In genomic region chr1:171329433-171330215, GRCm38 (mm10) we compare ENCODE assay signal across 8 mouse cellular contexts. TPM values are rescaled to one million over a fixed set of nuclear protein-coding genes. Genes with fewer than 3 reads are reported as not detected.
DNase-seq lines count a peak whose midpoint lies in the region; ATAC-seq lines count a peak whose summit lies in the region.

No protein-coding gene starts in this region.

- peak overlapping the region; percentile 99 for H3K27ac ChIP-seq in embryonic facial prominence, embryonic 13.5 days
- H3K27ac ChIP-seq in hindbrain, embryonic 11.5 days (ENCODE audit: low read depth, low read length): peak overlapping the region; percentile 94
- peak overlapping the region; percentile 98 for H3K27ac ChIP-seq in liver, embryonic 11.5 days (ENCODE audit: low read depth, low read length)
- H3K27ac ChIP-seq in neural tube, embryonic 11.5 days (ENCODE audit: low read depth, low read length): peak overlapping the region; percentile 96

- no peaks in the 10 kb centered on the region for H3K27me3 ChIP-seq in embryonic facial prominence, embryonic 13.5 days
- H3K27me3 ChIP-seq in hindbrain, embryonic 11.5 days (ENCODE audit: control insufficient read depth, insufficient read depth, low read length): no peaks in the 10 kb centered on the region
- no peaks in the 10 kb centered on the region for H3K27me3 ChIP-seq in liver, embryonic 11.5 days (replicated peaks; ENCODE audit: control insufficient read depth, insufficient read depth, low read length)
- no peaks in the 10 kb centered on the region for H3K27me3 ChIP-seq in neural tube, embryonic 11.5 days (ENCODE audit: control insufficient read depth, insufficient read depth, low read length)

- peak overlapping the region; percentile 88 for H3K4me2 ChIP-seq in embryonic facial prominence, embryonic 13.5 days
- peak overlapping the region; percentile 54 for H3K4me2 ChIP-seq in hindbrain, embryonic 11.5 days (replicated peaks; ENCODE audit: low read depth, low read length)
- peak overlapping the region; percentile 74 for H3K4me2 ChIP-seq in liver, embryonic 11.5 days
- H3K4me2 ChIP-seq in neural tube, embryonic 11.5 days (ENCODE audit: low read depth): peak overlapping the region; percentile 83

- H3K9me3 ChIP-seq in embryonic facial prominence, embryonic 13.5 days: no peaks in the 10 kb centered on the region
- no peaks in the 10 kb centered on the region for H3K9me3 ChIP-seq in hindbrain, embryonic 11.5 days (ENCODE audit: control insufficient read depth, low read length)
- no peaks in the 10 kb centered on the region for H3K9me3 ChIP-seq in liver, embryonic 11.5 days (ENCODE audit: control insufficient read depth, low read length)
- H3K9me3 ChIP-seq in neural tube, embryonic 11.5 days (ENCODE audit: control insufficient read depth, low read length): no peaks in the 10 kb centered on the region

- peak overlapping the region; percentile 82 for H3K4me3 ChIP-seq in embryonic facial prominence, embryonic 13.5 days
- peak overlapping the region; percentile 76 for H3K4me3 ChIP-seq in hindbrain, embryonic 11.5 days (ENCODE audit: low read depth, low read length)
- H3K4me3 ChIP-seq in liver, embryonic 11.5 days (ENCODE audit: low read depth, low read length): peak overlapping the region; percentile 94
- peak overlapping the region; percentile 75 for H3K4me3 ChIP-seq in neural tube, embryonic 11.5 days (ENCODE audit: low read depth, low read length)

- H3K4me1 ChIP-seq in embryonic facial prominence, embryonic 13.5 days: peaks cover 27% of the 10 kb centered on the region
- no peaks in the 10 kb centered on the region for H3K4me1 ChIP-seq in hindbrain, embryonic 11.5 days (replicated peaks; ENCODE audit: control insufficient read depth, insufficient read depth, low read length)
- H3K4me1 ChIP-seq in liver, embryonic 11.5 days (replicated peaks; ENCODE audit: control insufficient read depth, insufficient read depth, low read length): peaks cover 13% of the 10 kb centered on the region
- peaks cover 10% of the 10 kb centered on the region for H3K4me1 ChIP-seq in neural tube, embryonic 11.5 days (ENCODE audit: control insufficient read depth, insufficient read depth, low read length)

- DNase-seq in ovary, postnatal 14 days (ENCODE audit: low spot score): peak; percentile 29
- no peak for DNase-seq in ovary, postnatal 10 days (ENCODE audit: low spot score)
- DNase-seq in adrenal gland, adult 8-10 months: peak; percentile 69
- peak; percentile 91 for DNase-seq in hindbrain, embryonic 11.5 days (ENCODE audit: low spot score)
- DNase-seq in liver, embryonic 11.5 days (ENCODE audit: low spot score): peak; percentile 93
- peak; percentile 91 for DNase-seq in neural tube, embryonic 11.5 days (ENCODE audit: low spot score)
- no peak for DNase-seq in frontal cortex, postnatal 14 days (ENCODE audit: low spot score in 2 of 2)

- WGBS in embryonic facial prominence, embryonic 13.5 days: under 1% methylated on average over 58 of the region's 61 CpGs
- under 1% methylated on average over 40 of the region's 61 CpGs for WGBS in hindbrain, embryonic 11.5 days
- 2% methylated on average over 57 of the region's 61 CpGs for WGBS in liver, embryonic 11.5 days
- 0% methylated on average over 29 of the region's 61 CpGs for WGBS in neural tube, embryonic 11.5 days

- H3K36me3 ChIP-seq in embryonic facial prominence, embryonic 13.5 days: 0 out of 2 replicates have a peak, but pooled peaks cover 2% of the 10 kb centered on the region
- H3K36me3 ChIP-seq in hindbrain, embryonic 11.5 days (ENCODE audit: control insufficient read depth, insufficient read depth, low read length): no peaks in the 10 kb centered on the region
- peaks cover 4% of the 10 kb centered on the region; the same call in 1 of the 2 replicates for H3K36me3 ChIP-seq in liver, embryonic 11.5 days (ENCODE audit: control insufficient read depth, insufficient read depth, low read length)
- H3K36me3 ChIP-seq in neural tube, embryonic 11.5 days (ENCODE audit: control insufficient read depth, insufficient read depth, low read length): no peaks in the 10 kb centered on the region

- ATAC-seq in embryonic facial prominence, embryonic 13.5 days (ENCODE audit: insufficient number of reproducible peaks, insufficient read depth, low FRiP score, low TSS enrichment, low read depth): peak; percentile 89
- peak; percentile 92 for ATAC-seq in hindbrain, embryonic 11.5 days (ENCODE audit: low FRiP score)
- ATAC-seq in liver, embryonic 11.5 days (replicated peaks; ENCODE audit: low FRiP score): peak; percentile 77
- ATAC-seq in neural tube, embryonic 11.5 days (ENCODE audit: insufficient read depth, low FRiP score, low TSS enrichment): peak; percentile 89

- H3K9ac ChIP-seq in embryonic facial prominence, embryonic 13.5 days: peak overlapping the region; percentile 96
- H3K9ac ChIP-seq in hindbrain, embryonic 11.5 days (ENCODE audit: low read depth, low read length): peak overlapping the region; percentile 82
- H3K9ac ChIP-seq in liver, embryonic 11.5 days (ENCODE audit: low read depth, low read length): peak overlapping the region; percentile 97
- H3K9ac ChIP-seq in neural tube, embryonic 11.5 days (ENCODE audit: low read length): peak overlapping the region; percentile 92

RNA-seq across cellular contexts. Expression of gene Dedd, which starts 0.7 kb away (rescaled TPM):
- 10 to 100 TPM; 31.0 to 45.9 (median 36.7) TPM for total RNA-seq in adrenal gland, adult 8-10 months (2022)
- polyA plus RNA-seq in embryonic facial prominence, embryonic 13.5 days (2015; fragmentation: Nextera tagmentation; extraction: Ambion mirVana): 58.4 and 59.6 TPM in 2 replicates
- 46.6 and 49.5 TPM in 2 replicates for polyA plus RNA-seq in hindbrain, embryonic 11.5 days (2014; fragmentation: Nextera tagmentation; extraction: Ambion mirVana)
- polyA plus RNA-seq in liver, embryonic 11.5 days (2014; fragmentation: Nextera tagmentation; extraction: Ambion mirVana): 34.8 and 37.5 TPM in 2 replicates
- 50.4 and 57.6 TPM in 2 replicates for polyA plus RNA-seq in neural tube, embryonic 11.5 days (2014; fragmentation: Nextera tagmentation; extraction: Ambion mirVana)

RNA-seq across cellular contexts. Expression of gene Nit1, which starts 15.8 kb away (rescaled TPM):
- 100 to 1,000 TPM in 1 of 4 experiments, 10 to 100 TPM in 3; 81.4 to 103 (median 89.6) TPM for total RNA-seq in adrenal gland, adult 8-10 months (2022)
- 43.4 and 44.9 TPM in 2 replicates for polyA plus RNA-seq in embryonic facial prominence, embryonic 13.5 days (2015; fragmentation: Nextera tagmentation; extraction: Ambion mirVana)
- 30.7 and 35.3 TPM in 2 replicates for polyA plus RNA-seq in hindbrain, embryonic 11.5 days (2014; fragmentation: Nextera tagmentation; extraction: Ambion mirVana)
- 26.2 and 29.1 TPM in 2 replicates for polyA plus RNA-seq in liver, embryonic 11.5 days (2014; fragmentation: Nextera tagmentation; extraction: Ambion mirVana)
- polyA plus RNA-seq in neural tube, embryonic 11.5 days (2014; fragmentation: Nextera tagmentation; extraction: Ambion mirVana): 30.7 and 34.0 TPM in 2 replicates

RNA-seq across cellular contexts. Expression of gene Pfdn2, which starts 15.8 kb away (rescaled TPM):
- total RNA-seq in adrenal gland, adult 8-10 months (2022): 100 to 1,000 TPM in 2 of 4 experiments, 10 to 100 TPM in 2; 76.7 to 184 (median 115) TPM
- 119 and 125 TPM in 2 replicates for polyA plus RNA-seq in embryonic facial prominence, embryonic 13.5 days (2015; fragmentation: Nextera tagmentation; extraction: Ambion mirVana)
- 68.3 and 68.4 TPM in 2 replicates for polyA plus RNA-seq in hindbrain, embryonic 11.5 days (2014; fragmentation: Nextera tagmentation; extraction: Ambion mirVana)
- polyA plus RNA-seq in liver, embryonic 11.5 days (2014; fragmentation: Nextera tagmentation; extraction: Ambion mirVana): 68.0 and 73.7 TPM in 2 replicates
- polyA plus RNA-seq in neural tube, embryonic 11.5 days (2014; fragmentation: Nextera tagmentation; extraction: Ambion mirVana): 61.2 and 68.0 TPM in 2 replicates

RNA-seq across cellular contexts. Expression of gene Klhdc9, which starts 31.0 kb away (rescaled TPM):
- 10 to 100 TPM in 1 of 4 experiments, 1 to 10 TPM in 3; 1.7 to 13.1 (median 6.2) TPM for total RNA-seq in adrenal gland, adult 8-10 months (2022)
- polyA plus RNA-seq in embryonic facial prominence, embryonic 13.5 days (2015; fragmentation: Nextera tagmentation; extraction: Ambion mirVana): 1.2 and 1.9 TPM in 2 replicates
- 1.3 and 2.0 TPM in 2 replicates for polyA plus RNA-seq in hindbrain, embryonic 11.5 days (2014; fragmentation: Nextera tagmentation; extraction: Ambion mirVana)
- 0.66 and 0.77 TPM in 2 replicates for polyA plus RNA-seq in liver, embryonic 11.5 days (2014; fragmentation: Nextera tagmentation; extraction: Ambion mirVana)
- 2.1 and 2.2 TPM in 2 replicates for polyA plus RNA-seq in neural tube, embryonic 11.5 days (2014; fragmentation: Nextera tagmentation; extraction: Ambion mirVana)

RNA-seq across cellular contexts. Expression of gene Ufc1, which starts 34.8 kb away (rescaled TPM):
- 100 to 1,000 TPM; 179 to 200 (median 194) TPM for total RNA-seq in adrenal gland, adult 8-10 months (2022)
- 109 and 118 TPM in 2 replicates for polyA plus RNA-seq in embryonic facial prominence, embryonic 13.5 days (2015; fragmentation: Nextera tagmentation; extraction: Ambion mirVana)
- polyA plus RNA-seq in hindbrain, embryonic 11.5 days (2014; fragmentation: Nextera tagmentation; extraction: Ambion mirVana): 108 and 114 TPM in 2 replicates
- polyA plus RNA-seq in liver, embryonic 11.5 days (2014; fragmentation: Nextera tagmentation; extraction: Ambion mirVana): 83.7 TPM in 2 replicates
- 102 and 103 TPM in 2 replicates for polyA plus RNA-seq in neural tube, embryonic 11.5 days (2014; fragmentation: Nextera tagmentation; extraction: Ambion mirVana)

Comparison
In these comparisons a context has a peak if more than half of its experiments do, and no peak if none do; other contexts are left out.
1. DNase-seq: peak in ovary, postnatal 14 days (single experiment), adrenal gland, adult 8-10 months (single experiment), hindbrain, embryonic 11.5 days (single experiment), liver, embryonic 11.5 days (single experiment) and neural tube, embryonic 11.5 days (single experiment); none in ovary, postnatal 10 days (single experiment) and frontal cortex, postnatal 14 days (0 of 2).
2. Peak in every context shown above with its lines, with median percentiles within 50 percentile points of each other: ATAC-seq, H3K27ac ChIP-seq, H3K4me2 ChIP-seq, H3K4me3 ChIP-seq and H3K9ac ChIP-seq.